Mouse (Mus musculus) neural tube, embryonic 14.5 days (tissue): ENCODE measurements around the gene Ascc3. TPM values are rescaled to one million over a fixed set of nuclear protein-coding genes. Genes with fewer than 3 reads are reported as not detected.

Experiments used
- ATAC-seq: fragments of 200-750 bp; cut with Nextera tagmentation; 2 replicates; pipeline ENCODE4 v1.8.0; 2017; ENCODE audit warnings: low read depth, mild to moderate bottlenecking, moderate TSS enrichment, moderate library complexity
- H3K27ac ChIP-seq: fragments of 300-500 bp; sonication (generic); 2 replicates; pipeline ENCODE4 v1.5.1; 2014; ENCODE audit warnings: low read depth, mild to moderate bottlenecking, control low read depth, low read length, moderate library complexity, mixed read lengths
- H3K27me3 ChIP-seq: fragments of 300-500 bp; sonication (generic); 2 replicates; pipeline ENCODE4 v1.6.1; 2014; ENCODE audit warnings: low read length; ENCODE audit not compliant: control insufficient read depth, insufficient read depth
- H3K36me3 ChIP-seq: fragments of 300-500 bp; sonication (generic); 2 replicates; pipeline ENCODE4 v1.6.1; 2014; ENCODE audit warnings: low read length, mixed read lengths; ENCODE audit not compliant: control insufficient read depth, insufficient read depth
- H3K4me1 ChIP-seq: fragments of 300-500 bp; sonication (generic); 2 replicates; pipeline ENCODE4 v1.6.1; 2014; ENCODE audit warnings: low read length; ENCODE audit not compliant: control insufficient read depth, insufficient read depth
- H3K4me2 ChIP-seq: fragments of 300-500 bp; sonication (generic); 2 replicates; pipeline ENCODE4 v1.6.1; 2014; ENCODE audit warnings: mild to moderate bottlenecking, low read depth, low read length, control low read depth
- H3K4me3 ChIP-seq: fragments of 300-500 bp; sonication (generic); 2 replicates; pipeline ENCODE4 v1.5.1; 2014; ENCODE audit warnings: low read depth, low read length, control low read depth, mixed read lengths
- H3K9ac ChIP-seq: fragments of 300-500 bp; sonication (generic); replicated peaks from 2 replicates; pipeline ENCODE4 v1.6.1; 2014; ENCODE audit warnings: low read depth, mild to moderate bottlenecking, control low read depth, low read length, mixed read lengths
- H3K9me3 ChIP-seq: fragments of 300-500 bp; sonication (generic); 2 replicates; pipeline ENCODE4 v1.6.1; 2016; ENCODE audit warnings: low read length; ENCODE audit not compliant: control insufficient read depth
- WGBS: fragments of 180-500 bp; shearing (Covaris S2); extraction: QIAGEN DNeasy Blood & Tissue Kit; methylation state at CpG from one replicate; pipeline ENCODE4 v1.1.7; 2014; 5-methylcytosine and 5-hydroxymethylcytosine counted together
- polyA plus RNA-seq: library from polyadenylated mRNA; unstranded; fragments of >200 nt; fragmentation: Nextera tagmentation; extraction: Ambion mirVana; gene quantifications from 2 replicates; pipeline ENCODE4 v1.2.1, GENCODE M21; 2014

The Ascc3 gene
- polyA plus RNA-seq, 1 experiment from 2014 or later = 25.3 TPM

DNA sequence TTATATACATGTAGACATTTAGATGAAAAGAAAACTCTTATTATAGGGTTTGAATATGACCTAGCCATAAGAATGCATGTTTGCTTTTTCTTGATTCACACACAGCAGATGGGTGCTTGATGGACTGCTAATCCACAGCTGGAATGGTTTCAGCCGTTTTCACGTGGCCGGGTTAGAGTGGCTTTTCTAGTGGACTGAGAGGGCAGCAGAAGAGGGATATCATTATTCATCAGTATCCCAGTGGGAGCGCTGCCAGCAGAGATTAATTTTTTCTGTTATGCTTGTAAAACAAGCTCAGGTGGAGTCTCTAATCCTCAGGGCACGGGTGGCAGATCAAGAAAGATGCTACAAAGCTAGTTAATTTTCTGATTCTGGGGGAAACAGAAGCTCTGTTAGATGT lies 200.4 kb downstream of the Ascc3 start:
- Histone ChIP-seq H3K4me3 (no peak overlapping the region), H3K27ac (no peak overlapping the region), H3K27me3 (no peaks in the 10 kb centered on the region), H3K9ac (no peak overlapping the region), H3K36me3 (no peaks in the 10 kb centered on the region), H3K4me1 (no peaks in the 10 kb centered on the region), H3K4me2 (no peak overlapping the region), H3K9me3 (no peaks in the 10 kb centered on the region)
- ATAC-seq = no peak
- WGBS = 42% methylated on average over 5 of the region's 5 CpGs

DNA sequence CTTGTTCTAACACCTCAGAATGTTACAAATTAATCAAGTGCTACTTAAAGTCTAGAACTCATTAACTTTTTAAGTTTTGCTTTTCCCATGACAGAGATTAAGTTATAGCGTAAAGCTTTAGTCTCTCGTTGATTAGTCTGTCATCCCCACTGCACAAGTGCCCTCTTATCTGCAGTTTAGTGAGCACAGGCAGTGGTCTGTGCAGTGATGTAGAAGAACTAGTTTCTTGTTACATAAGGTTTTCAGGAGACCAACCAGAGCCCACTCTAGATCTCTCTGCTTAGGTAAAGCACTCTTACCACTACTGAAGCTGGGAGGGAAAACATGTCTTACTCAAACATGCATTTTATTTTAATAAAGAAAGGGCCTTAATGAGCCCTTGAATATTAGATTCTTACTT lies 209.1 kb downstream of the Ascc3 start:
- H3K27me3 ChIP-seq = no peaks in the 10 kb centered on the region
- no peak overlapping the region for H3K4me2 ChIP-seq
- ATAC-seq = no peak
- H3K36me3 ChIP-seq = no peaks in the 10 kb centered on the region
- 57% methylated on average over 2 of the region's 2 CpGs for WGBS
- H3K27ac ChIP-seq = no peak overlapping the region
- H3K9ac ChIP-seq = no peak overlapping the region
- H3K4me3 ChIP-seq = no peak overlapping the region
- H3K9me3 ChIP-seq = no peaks in the 10 kb centered on the region
- H3K4me1 ChIP-seq = no peaks in the 10 kb centered on the region

DNA sequence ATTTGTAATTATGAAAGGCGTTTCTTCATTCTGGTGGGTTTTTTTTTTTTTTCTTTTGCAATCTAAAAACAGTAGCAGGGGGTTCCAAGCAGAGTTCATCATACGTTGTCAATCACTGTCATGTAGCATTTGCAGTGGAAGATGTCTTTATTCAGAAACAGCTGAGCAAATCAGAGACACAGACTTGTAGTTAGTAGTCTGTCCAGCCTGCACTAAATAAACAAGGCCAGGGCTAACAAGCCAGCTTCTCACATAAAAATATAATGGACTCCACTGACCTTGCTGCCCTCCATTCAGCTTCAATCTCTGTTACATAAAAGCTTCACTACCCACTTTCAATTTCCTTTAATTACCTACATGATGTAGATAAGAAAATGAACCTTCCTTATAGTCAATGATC lies 209.9 kb downstream of the Ascc3 start:
- no peak overlapping the region for H3K27ac ChIP-seq
- H3K27me3 ChIP-seq = no peaks in the 10 kb centered on the region
- no peak overlapping the region for H3K4me2 ChIP-seq
- no peaks in the 10 kb centered on the region for H3K4me1 ChIP-seq
- no peak overlapping the region for H3K9ac ChIP-seq
- no peak overlapping the region for H3K4me3 ChIP-seq
- H3K36me3 ChIP-seq = no peaks in the 10 kb centered on the region
- 81% methylated on average over 2 of the region's 2 CpGs for WGBS
- ATAC-seq = no peak
- H3K9me3 ChIP-seq = no peaks in the 10 kb centered on the region

DNA sequence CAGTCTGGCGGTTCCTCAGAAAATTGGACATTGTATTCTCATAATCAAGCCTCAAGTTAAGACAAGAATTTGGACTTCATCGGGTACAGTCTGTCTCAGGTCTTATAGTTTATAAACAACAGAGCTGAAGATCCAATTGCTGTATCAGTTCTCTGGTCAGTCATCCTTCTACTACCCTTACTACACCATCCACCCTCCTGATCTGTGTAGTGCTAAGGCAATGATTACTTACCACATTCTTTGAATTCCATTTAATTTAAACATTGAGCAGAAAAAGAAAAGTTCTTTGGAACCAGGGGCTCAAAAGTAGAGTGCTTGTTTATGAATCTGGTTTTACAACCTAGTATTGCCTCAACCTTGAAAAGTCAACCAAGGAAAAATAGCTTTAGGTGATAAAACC lies 213.7 kb downstream of the Ascc3 start:
- no peak for ATAC-seq
- Histone ChIP-seq H3K36me3 (no peaks in the 10 kb centered on the region), H3K27ac (no peak overlapping the region), H3K9me3 (no peaks in the 10 kb centered on the region), H3K4me2 (no peak overlapping the region), H3K4me3 (no peak overlapping the region), H3K4me1 (no peaks in the 10 kb centered on the region), H3K27me3 (no peaks in the 10 kb centered on the region), H3K9ac (no peak overlapping the region)
- 100% methylated on average over 2 of the region's 2 CpGs for WGBS

DNA sequence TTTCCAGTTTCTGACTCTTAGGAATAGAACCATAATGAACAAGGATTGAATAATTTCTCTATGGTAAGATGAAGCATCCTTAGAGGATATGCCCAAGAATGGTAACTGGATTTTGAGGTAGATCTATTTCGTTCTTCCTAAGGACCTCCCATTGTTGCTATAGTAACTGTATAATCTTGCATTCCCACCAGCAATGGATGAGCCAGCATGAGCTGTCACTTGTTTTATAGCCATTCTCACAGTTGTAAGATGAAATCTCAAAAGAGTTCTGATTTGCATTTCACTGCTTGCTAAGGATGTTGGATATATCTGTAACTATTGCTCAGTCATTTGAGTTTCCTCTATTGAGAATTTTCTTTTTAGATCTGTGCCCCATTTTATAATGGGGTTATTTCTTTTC lies 229.9 kb downstream of the Ascc3 start:
- WGBS = 54% methylated on average over 1 of the region's 1 CpGs
- no peak overlapping the region for H3K4me2 ChIP-seq

DNA sequence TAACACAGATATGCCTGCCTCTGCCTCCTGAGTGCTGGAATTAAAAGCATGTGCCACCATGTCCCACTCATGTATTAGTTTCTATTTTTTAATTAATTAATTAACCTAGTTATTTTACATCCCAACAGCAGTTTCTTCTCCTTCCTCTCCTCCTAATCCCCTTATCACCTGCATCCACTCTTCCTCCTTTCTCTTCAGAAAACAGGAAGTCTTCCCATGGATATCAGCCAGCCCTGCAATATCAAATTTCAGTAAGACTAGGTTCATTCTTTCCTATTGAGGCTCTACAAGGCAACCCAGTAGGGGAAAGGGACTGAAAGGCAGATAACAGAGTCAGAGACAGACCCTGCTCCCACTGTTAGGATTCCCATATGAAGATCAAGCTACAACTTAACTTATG lies 234.4 kb downstream of the Ascc3 start:
- no peak for ATAC-seq
- Histone ChIP-seq H3K9me3 (no peaks in the 10 kb centered on the region), H3K4me1 (no peaks in the 10 kb centered on the region), H3K9ac (no peak overlapping the region), H3K4me2 (no peak overlapping the region), H3K27me3 (no peaks in the 10 kb centered on the region), H3K4me3 (no peak overlapping the region), H3K27ac (no peak overlapping the region), H3K36me3 (no peaks in the 10 kb centered on the region)

More for the DNA sequence above, 229.9 kb downstream of the Ascc3 start:
- Histone ChIP-seq H3K4me1 (no peaks in the 10 kb centered on the region), H3K27ac (no peak overlapping the region), H3K9me3 (no peaks in the 10 kb centered on the region), H3K27me3 (no peaks in the 10 kb centered on the region), H3K4me3 (no peak overlapping the region), H3K9ac (no peak overlapping the region), H3K36me3 (no peaks in the 10 kb centered on the region)
- no peak for ATAC-seq

DNA sequence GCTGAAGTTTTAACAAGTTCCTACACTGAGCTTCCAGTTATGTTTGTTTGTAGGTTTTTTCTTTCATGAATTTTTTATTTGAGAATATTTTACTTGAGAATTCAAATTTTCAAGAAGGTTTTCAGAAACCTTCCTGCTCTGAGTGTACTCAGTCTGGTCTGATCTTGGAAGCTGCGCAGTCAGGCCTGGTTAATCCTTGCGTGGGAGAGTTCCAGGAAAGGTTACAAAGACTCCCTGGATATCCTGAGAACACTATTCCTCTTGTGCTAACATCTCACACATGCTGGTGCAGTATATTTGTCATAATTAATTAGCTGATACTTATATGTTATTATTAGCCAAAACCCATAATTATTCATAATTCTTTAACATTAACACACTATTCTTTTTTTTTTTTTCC lies 242.1 kb downstream of the Ascc3 start:
- H3K27ac ChIP-seq = no peak overlapping the region
- 91% methylated on average over 2 of the region's 2 CpGs for WGBS
- no peak for ATAC-seq
- no peaks in the 10 kb centered on the region for H3K36me3 ChIP-seq
- H3K4me2 ChIP-seq = no peak overlapping the region
- H3K4me1 ChIP-seq = no peaks in the 10 kb centered on the region
- no peaks in the 10 kb centered on the region for H3K27me3 ChIP-seq
- H3K9me3 ChIP-seq = no peaks in the 10 kb centered on the region
- no peak overlapping the region for H3K4me3 ChIP-seq
- no peak overlapping the region for H3K9ac ChIP-seq

DNA sequence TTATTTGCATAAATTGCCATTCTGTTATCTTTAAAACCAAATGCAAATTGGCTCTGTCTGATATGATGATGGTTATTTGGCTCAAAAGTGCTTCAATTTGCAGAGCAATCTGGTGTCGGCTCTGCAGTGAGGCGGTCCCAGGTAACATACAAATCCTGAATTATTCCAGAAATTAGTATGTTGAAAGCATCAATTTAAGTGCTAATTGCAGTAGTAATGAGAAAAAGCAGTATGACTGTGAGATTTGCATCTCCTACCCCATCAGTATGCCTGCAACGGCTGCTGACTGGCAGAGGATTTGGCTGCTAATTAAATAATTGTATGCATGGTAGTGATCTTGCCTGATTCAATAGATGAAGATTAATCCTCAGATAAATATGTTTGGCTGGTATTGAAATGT lies 250.9 kb downstream of the Ascc3 start:
- H3K27me3 ChIP-seq = no peaks in the 10 kb centered on the region
- ATAC-seq = 0 out of 2 replicates have a peak, but pooled peaks have one; percentile 41
- no peak overlapping the region for H3K4me3 ChIP-seq
- no peak overlapping the region for H3K4me2 ChIP-seq
- H3K27ac ChIP-seq = no peak overlapping the region
- H3K36me3 ChIP-seq = no peaks in the 10 kb centered on the region
- 58% methylated on average over 3 of the region's 3 CpGs for WGBS
- no peaks in the 10 kb centered on the region for H3K4me1 ChIP-seq
- H3K9me3 ChIP-seq = no peaks in the 10 kb centered on the region
- H3K9ac ChIP-seq = no peak overlapping the region

DNA sequence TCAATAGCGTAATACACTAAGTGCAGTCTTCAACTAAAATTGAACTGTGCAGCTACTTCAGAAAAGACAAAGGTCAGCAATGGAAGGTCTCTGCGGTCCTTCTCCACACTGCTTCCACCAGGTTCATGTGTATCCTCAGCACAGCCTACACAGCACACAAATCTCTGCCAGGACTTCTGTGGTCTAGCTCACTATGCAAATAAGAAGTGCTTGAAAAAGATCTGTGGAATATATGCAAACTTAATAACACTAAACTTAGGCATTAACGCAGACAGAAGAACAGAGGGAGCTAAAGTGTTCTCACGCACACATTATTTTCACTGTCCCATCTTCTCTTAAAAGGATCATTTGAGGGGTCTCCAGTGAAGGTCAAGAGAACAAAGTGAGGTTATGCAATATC lies 275.7 kb downstream of the Ascc3 start:
- H3K27me3 ChIP-seq = no peaks in the 10 kb centered on the region
- 85% methylated on average over 4 of the region's 4 CpGs for WGBS
- H3K4me3 ChIP-seq = no peak overlapping the region

DNA sequence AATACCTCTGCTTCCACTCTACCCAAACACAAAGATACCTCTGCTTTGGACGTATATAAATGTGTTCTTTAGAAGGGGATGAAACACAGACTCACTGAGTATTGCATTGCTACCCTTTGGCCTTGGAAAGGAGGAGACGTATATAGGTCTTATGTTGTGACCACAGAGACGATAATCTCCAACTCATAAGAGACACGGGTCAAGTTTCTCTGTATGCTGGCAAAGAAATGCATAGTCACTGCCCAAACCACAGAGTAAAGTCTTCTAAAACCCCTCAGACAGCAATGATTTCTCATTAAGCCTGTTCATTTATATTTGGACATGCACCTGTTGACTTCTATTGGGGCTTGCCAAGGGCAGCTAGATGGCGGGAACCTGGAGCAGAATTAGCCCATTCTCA lies 284.5 kb downstream of the Ascc3 start:
- Histone ChIP-seq H3K9ac (no peak overlapping the region), H3K27me3 (no peaks in the 10 kb centered on the region), H3K4me1 (no peaks in the 10 kb centered on the region), H3K27ac (no peak overlapping the region), H3K4me3 (no peak overlapping the region), H3K9me3 (no peaks in the 10 kb centered on the region), H3K4me2 (no peak overlapping the region), H3K36me3 (no peaks in the 10 kb centered on the region)
- WGBS = 90% methylated on average over 5 of the region's 5 CpGs
- ATAC-seq = no peak

More for the DNA sequence above, 275.7 kb downstream of the Ascc3 start:
- Histone ChIP-seq H3K27ac (no peak overlapping the region), H3K4me2 (no peak overlapping the region), H3K9ac (no peak overlapping the region), H3K4me1 (no peaks in the 10 kb centered on the region), H3K9me3 (no peaks in the 10 kb centered on the region), H3K36me3 (no peaks in the 10 kb centered on the region)
- ATAC-seq = no peak
